Mouse (Mus musculus) spleen, postnatal 4 days (tissue): ENCODE measurements around the gene Gpnmb.

Experiments
- DNase-seq, 2 experiments: peaks; one replicate each; pipeline ENCODE4 v3.0.0; 2022; ENCODE audit warnings: low spot score in 2 of 2

Gpnmb gene

GRCm38 (mm10) chr6:49036275-49037267 lies at the start of gene Gpnmb:
TSS of gene Gpnmb (plus strand) at chr6:49036546.
- DNase-seq = no peak

GRCm38 (mm10) chr6:48989971-48990370 lies 46.4 kb upstream of the Gpnmb start:
- DNase-seq = no peak

- DNase-seq = no peak
These were observed 44.4 kb upstream of the Gpnmb start for GRCm38 (mm10) chr6:48991991-48992390.

- no peak for DNase-seq
These were observed 38.2 kb upstream of the Gpnmb start for GRCm38 (mm10) chr6:48998186-48998585.

- no peak for DNase-seq
These were observed 37.5 kb upstream of the Gpnmb start for GRCm38 (mm10) chr6:48998796-48999195.

- no peak for DNase-seq
These were observed 33.0 kb upstream of the Gpnmb start for GRCm38 (mm10) chr6:49003381-49003780.

GRCm38 (mm10) chr6:49007981-49008380 lies 28.4 kb upstream of the Gpnmb start:
- peak; percentile 40 to 81 for DNase-seq

- DNase-seq = no peak
These were observed 27.8 kb upstream of the Gpnmb start for GRCm38 (mm10) chr6:49008420-49009160.

GRCm38 (mm10) chr6:49009161-49009555 lies 27.2 kb upstream of the Gpnmb start:
- no peak for DNase-seq

GRCm38 (mm10) chr6:49009665-49010064 lies 26.7 kb upstream of the Gpnmb start:
- DNase-seq = no peak

GRCm38 (mm10) chr6:49011191-49011590 lies 25.2 kb upstream of the Gpnmb start:
- DNase-seq = no peak

GRCm38 (mm10) chr6:49013023-49013422 lies 23.3 kb upstream of the Gpnmb start:
- DNase-seq = no peak

- no peak for DNase-seq
These were observed 22.9 kb upstream of the Gpnmb start for GRCm38 (mm10) chr6:49013458-49013857.

- DNase-seq = no peak
These were observed 19.2 kb upstream of the Gpnmb start for GRCm38 (mm10) chr6:49017150-49017549.

GRCm38 (mm10) chr6:49019341-49019740 lies 17.0 kb upstream of the Gpnmb start:
- no peak for DNase-seq

GRCm38 (mm10) chr6:49021141-49022012 lies 15.0 kb upstream of the Gpnmb start:
- peak in 1 of 2 experiments; percentile 23 for DNase-seq

GRCm38 (mm10) chr6:49022384-49022783 lies 14.0 kb upstream of the Gpnmb start:
- no peak for DNase-seq

- no peak for DNase-seq
These were observed 13.0 kb upstream of the Gpnmb start for GRCm38 (mm10) chr6:49023315-49023714.

- no peak for DNase-seq
These were observed 11.1 kb upstream of the Gpnmb start for GRCm38 (mm10) chr6:49025290-49025689.

GRCm38 (mm10) chr6:49026496-49026895 lies 9.8 kb upstream of the Gpnmb start:
- DNase-seq = no peak

GRCm38 (mm10) chr6:49028019-49028418 lies 8.3 kb upstream of the Gpnmb start:
- no peak for DNase-seq

GRCm38 (mm10) chr6:49028708-49029107 lies 7.6 kb upstream of the Gpnmb start:
- DNase-seq = no peak
